Mouse (Mus musculus) testis, adult 2 months (tissue): ENCODE results near the gene Hoxd13. TPM values are rescaled to one million over a fixed set of nuclear protein-coding genes. Genes with fewer than 3 reads are reported as not detected.

ENCODE experiments used
- H3K27ac ChIP-seq: fragments of 200-500 bp; 2 replicates; pipeline ENCODE4 v1.5.1; 2012; ENCODE audit warnings: low read depth, low read length; ENCODE audit not compliant: control insufficient read depth, insufficient read depth
- H3K27me3 ChIP-seq: fragments of 200-500 bp; 2 replicates; pipeline ENCODE4 v1.6.1; 2012; ENCODE audit warnings: mild to moderate bottlenecking, low read length, moderate library complexity; ENCODE audit not compliant: control insufficient read depth, insufficient read depth
- H3K36me3 ChIP-seq: fragments of 200-500 bp; 2 replicates; pipeline ENCODE4 v1.6.1; 2012; ENCODE audit warnings: mild to moderate bottlenecking, low read length; ENCODE audit not compliant: control insufficient read depth, insufficient read depth
- H3K4me1 ChIP-seq: fragments of 200-500 bp; 2 replicates; pipeline ENCODE4 v1.6.1; 2012; ENCODE audit warnings: low read length; ENCODE audit not compliant: control insufficient read depth, insufficient read depth
- H3K4me3 ChIP-seq: fragments of 200-500 bp; 2 replicates; pipeline ENCODE4 v1.5.1; 2012; ENCODE audit warnings: low read depth, mild to moderate bottlenecking, low read length, moderate library complexity, mixed read lengths; ENCODE audit not compliant: control insufficient read depth
- CTCF ChIP-seq: fragments of 200-500 bp; IDR thresholded peaks from 2 replicates; pipeline ENCODE4 v1.5.1; 2012; ENCODE audit warnings: low read depth, mild to moderate bottlenecking, inconsistent platforms, low read length, moderate library complexity; ENCODE audit not compliant: control insufficient read depth, insufficient read depth, insufficient replicate concordance
- POLR2A ChIP-seq: fragments of 200-500 bp; IDR thresholded peaks from 2 replicates; pipeline ENCODE4 v1.6.1; 2012; ENCODE audit warnings: low read depth, mild to moderate bottlenecking, inconsistent platforms, low read length, moderate library complexity; ENCODE audit not compliant: control insufficient read depth
- polyA plus RNA-seq: library from polyadenylated mRNA; depleted of rRNA; stranded (reverse); fragments of >200 nt; gene quantifications from 2 replicates; pipeline ENCODE4 v1.2.3, GENCODE M21; 2012; rRNA removed

Gene Hoxd13
- 0.11 TPM in 1 of 2 replicates, not detected in the other for polyA plus RNA-seq

GRCm38 (mm10) chr2:74667842-74668357, at the start of gene Hoxd13:
Gene Hoxd13 (plus strand): TSS chr2:74668310.
- H3K27ac ChIP-seq, result no peak within 1 kb of the TSS
- no peaks in the 10 kb centered on the region for H3K36me3 ChIP-seq
- TF ChIP-seq POLR2A, result no peak
- TF ChIP-seq CTCF, result no peak
- peaks cover 12% of the 10 kb centered on the region for H3K4me1 ChIP-seq
- peaks cover 15% of the 10 kb centered on the region for H3K27me3 ChIP-seq
- peak within 1 kb of the TSS; percentile 57 for H3K4me3 ChIP-seq

- TF ChIP-seq POLR2A (no peak), CTCF (no peak)
- no peaks in the 10 kb centered on the region for H3K36me3 ChIP-seq
- no peak overlapping the region for H3K27ac ChIP-seq
- no peaks in the 10 kb centered on the region for H3K4me1 ChIP-seq
- no peaks in the 10 kb centered on the region for H3K27me3 ChIP-seq
- no peak overlapping the region for H3K4me3 ChIP-seq
Observed at GRCm38 (mm10) chr2:74619676-74620246, 48.3 kb upstream of the Hoxd13 start.

- Histone ChIP-seq H3K4me3 (no peak overlapping the region), H3K27ac (no peak overlapping the region), H3K36me3 (no peaks in the 10 kb centered on the region), H3K4me1 (no peaks in the 10 kb centered on the region), H3K27me3 (no peaks in the 10 kb centered on the region)
- TF ChIP-seq POLR2A, result no peak
- TF ChIP-seq CTCF, result no peak
Observed at GRCm38 (mm10) chr2:74620368-74620767, 47.7 kb upstream of the Hoxd13 start.

DNA sequence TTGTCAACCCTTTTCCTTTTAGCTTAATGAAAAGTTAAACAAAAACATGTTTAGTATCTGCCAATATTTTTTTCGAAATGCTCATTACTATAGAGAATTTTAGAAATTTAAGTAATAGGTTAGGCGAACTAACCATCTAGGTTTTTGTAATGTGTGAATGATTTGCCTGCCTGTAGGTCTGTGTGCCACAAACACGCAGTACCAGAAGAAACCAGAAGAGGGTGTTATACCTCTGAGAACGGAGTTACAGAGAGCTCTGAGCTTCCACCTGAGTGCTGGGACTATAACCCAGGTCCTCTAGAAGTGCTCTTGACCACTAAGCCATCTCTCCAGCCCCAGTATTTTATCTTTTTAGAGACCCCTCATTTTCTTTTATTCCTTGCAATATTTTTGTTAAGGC, 32.7 kb upstream of the Hoxd13 start:
- no peak overlapping the region for H3K4me3 ChIP-seq

GRCm38 (mm10) chr2:74642431-74642830, 25.7 kb upstream of the Hoxd13 start:
- no peak overlapping the region for H3K27ac ChIP-seq
- H3K27me3 ChIP-seq, result no peaks in the 10 kb centered on the region
- H3K4me1 ChIP-seq, result peaks cover 2% of the 10 kb centered on the region; the same call in 1 of the 2 replicates
- TF ChIP-seq CTCF (no peak), POLR2A (no peak)
- H3K4me3 ChIP-seq, result no peak overlapping the region
- no peaks in the 10 kb centered on the region for H3K36me3 ChIP-seq

More for the DNA sequence above, 32.7 kb upstream of the Hoxd13 start:
- Histone ChIP-seq H3K36me3 (no peaks in the 10 kb centered on the region), H3K4me1 (peaks cover 4% of the 10 kb centered on the region), H3K27me3 (no peaks in the 10 kb centered on the region), H3K27ac (no peak overlapping the region)
- no peak for TF ChIP-seq POLR2A
- TF ChIP-seq CTCF, result no peak

- TF ChIP-seq CTCF (no peak), POLR2A (no peak)
- H3K36me3 ChIP-seq, result no peaks in the 10 kb centered on the region
- H3K4me3 ChIP-seq, result no peak overlapping the region
- H3K27me3 ChIP-seq, result no peaks in the 10 kb centered on the region
- no peak overlapping the region for H3K27ac ChIP-seq
- H3K4me1 ChIP-seq, result no peaks in the 10 kb centered on the region
Observed at GRCm38 (mm10) chr2:74645631-74646030, 22.5 kb upstream of the Hoxd13 start.

DNA sequence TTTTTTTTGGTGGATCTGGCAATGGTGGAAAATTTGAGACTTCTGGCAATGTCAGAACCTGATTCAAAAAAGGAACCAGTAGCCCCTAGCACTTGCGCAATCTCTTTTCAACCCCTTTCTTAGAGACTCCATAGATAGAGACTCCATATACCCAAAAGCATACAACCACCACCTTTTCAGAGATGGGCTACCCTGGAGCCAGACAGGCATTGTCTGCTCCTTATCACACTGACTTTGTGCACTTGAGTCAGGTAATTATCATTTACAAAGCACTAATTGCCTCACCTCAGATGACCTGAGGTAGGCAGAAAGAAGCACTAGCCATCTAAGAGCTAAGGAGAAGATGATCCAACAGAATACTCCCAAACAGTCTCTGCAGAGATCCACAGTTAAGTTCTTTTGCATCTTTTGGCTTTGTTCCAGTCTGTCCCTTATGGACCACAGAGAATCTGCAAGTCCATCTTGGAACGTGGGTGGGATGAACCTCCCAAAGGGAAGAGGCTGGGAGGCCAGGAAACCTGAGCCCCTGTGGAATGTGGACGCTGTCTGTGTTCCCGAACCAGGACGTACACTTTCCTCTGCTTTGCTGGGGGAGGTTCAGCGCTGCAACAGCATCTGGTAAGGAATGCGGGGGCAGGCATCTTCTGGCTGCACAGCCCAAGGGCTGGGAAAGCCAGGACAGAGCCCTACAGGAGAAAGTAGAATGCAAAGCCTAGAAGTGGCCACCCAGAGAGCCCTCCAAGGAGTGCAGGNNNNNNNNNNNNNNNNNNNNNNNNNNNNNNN, 20.8 kb upstream of the Hoxd13 start:
- H3K4me1 ChIP-seq, result no peaks in the 10 kb centered on the region
- H3K36me3 ChIP-seq, result no peaks in the 10 kb centered on the region
- TF ChIP-seq CTCF, result no peak
- no peak for TF ChIP-seq POLR2A
- H3K4me3 ChIP-seq, result no peak overlapping the region
- H3K27me3 ChIP-seq, result no peaks in the 10 kb centered on the region
- H3K27ac ChIP-seq, result no peak overlapping the region

- Histone ChIP-seq H3K27me3 (peaks cover 6% of the 10 kb centered on the region), H3K4me1 (peaks cover 7% of the 10 kb centered on the region), H3K4me3 (no peak overlapping the region), H3K36me3 (no peaks in the 10 kb centered on the region), H3K27ac (no peak overlapping the region)
- TF ChIP-seq CTCF (no peak), POLR2A (no peak)
Observed at GRCm38 (mm10) chr2:74652996-74653340, 15.1 kb upstream of the Hoxd13 start.
